Mouse (Mus musculus) megakaryocyte, embryonic 14.5 days (primary cell): Measurements from ENCODE around the gene Nampt. TPM values are rescaled to one million over a fixed set of nuclear protein-coding genes. Genes with fewer than 3 reads are reported as not detected.

Experiments used
- H3K27me3 ChIP-seq: replicated peaks from 2 replicates; pipeline ENCODE3; 2012; ENCODE audit warnings: inconsistent platforms
- H3K36me3 ChIP-seq: replicated peaks from 2 replicates; pipeline ENCODE3; 2012; ENCODE audit warnings: low read length, inconsistent platforms, mixed read lengths
- H3K4me1 ChIP-seq: 2 replicates; pipeline ENCODE4 v1.6.1; 2012; ENCODE audit warnings: inconsistent platforms
- H3K4me3 ChIP-seq: replicated peaks from 2 replicates; pipeline ENCODE3; 2012; ENCODE audit warnings: moderate library complexity, mild to moderate bottlenecking, inconsistent platforms
- H3K9me3 ChIP-seq: 2 replicates; pipeline ENCODE4 v1.6.1; 2012; ENCODE audit warnings: inconsistent platforms
- FLI1 ChIP-seq: IDR thresholded peaks from 2 replicates; pipeline ENCODE4 v1.6.1; 2012; ENCODE audit warnings: low read length, inconsistent platforms, mixed read lengths
- GATA1 ChIP-seq: IDR thresholded peaks from 3 replicates; pipeline ENCODE4 v1.6.1; 2012; ENCODE audit warnings: mixed read lengths, low read length, inconsistent platforms, borderline replicate concordance
- polyA plus RNA-seq: library from polyadenylated mRNA; stranded (reverse); fragments of >175 nt; gene quantifications from 2 replicates; pipeline ENCODE4 v1.2.3, GENCODE M21; 2012; ENCODE audit warnings: low replicate concordance; ENCODE audit not compliant: insufficient read depth

The Nampt gene
- polyA plus RNA-seq, 1 experiment = 10.6 TPM

DNA sequence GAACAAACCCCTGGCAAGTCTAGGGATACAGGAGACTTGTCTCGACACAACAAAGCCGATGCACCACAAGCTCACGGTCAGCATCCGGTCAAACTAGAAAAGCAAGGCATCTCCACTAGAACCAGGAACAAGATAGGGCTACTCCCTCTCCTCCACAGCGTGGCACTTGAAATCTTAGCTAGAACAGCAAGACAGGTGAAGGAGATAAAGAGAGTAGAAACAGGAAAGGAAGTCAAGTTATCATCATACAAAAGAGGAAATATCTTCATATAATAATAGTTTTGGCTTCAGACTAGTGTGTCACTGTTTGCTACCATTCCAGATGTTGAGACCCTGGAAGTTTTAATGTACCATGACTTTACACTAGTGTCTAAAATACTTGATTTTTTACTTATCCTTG, 41.5 kb downstream of the Nampt start:
- no peak for TF ChIP-seq FLI1
- TF ChIP-seq GATA1 = no peak
- no peaks in the 10 kb centered on the region for H3K36me3 ChIP-seq
- H3K9me3 ChIP-seq = no peaks in the 10 kb centered on the region
- H3K4me1 ChIP-seq = peaks cover 11% of the 10 kb centered on the region
- H3K27me3 ChIP-seq = peaks cover 8% of the 10 kb centered on the region
- H3K4me3 ChIP-seq = no peak overlapping the region

GRCm38 (mm10) chr12:32870815-32871214, 51.5 kb downstream of the Nampt start:
- Histone ChIP-seq H3K4me3 (no peak overlapping the region), H3K27me3 (peaks cover 5% of the 10 kb centered on the region), H3K9me3 (no peaks in the 10 kb centered on the region), H3K36me3 (no peaks in the 10 kb centered on the region), H3K4me1 (no peaks in the 10 kb centered on the region)
- no peak for TF ChIP-seq FLI1
- no peak for TF ChIP-seq GATA1

DNA sequence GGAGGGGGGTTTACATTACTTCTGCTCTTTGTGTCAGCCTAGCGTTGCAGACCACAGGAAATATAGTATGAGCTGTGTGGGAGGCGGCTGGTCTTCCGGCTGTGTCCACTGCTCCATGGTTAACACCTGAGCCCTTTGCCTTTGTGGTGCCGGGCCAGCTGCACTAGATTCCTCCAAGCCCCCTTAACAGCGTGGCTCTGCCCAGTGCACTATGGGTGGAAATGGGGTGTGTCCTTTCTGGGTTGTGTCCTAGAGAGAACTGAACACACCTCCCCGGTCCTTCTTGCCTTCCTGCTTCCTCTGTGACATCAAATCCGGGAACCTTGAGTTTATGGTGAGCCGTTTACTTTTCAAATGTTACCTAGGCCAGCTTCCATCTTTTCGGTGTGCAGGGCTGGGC, 58.2 kb downstream of the Nampt start:
- no peak for TF ChIP-seq GATA1
- TF ChIP-seq FLI1 = no peak
- Histone ChIP-seq H3K36me3 (no peaks in the 10 kb centered on the region), H3K4me3 (no peak overlapping the region), H3K9me3 (no peaks in the 10 kb centered on the region), H3K27me3 (peaks cover 9% of the 10 kb centered on the region), H3K4me1 (no peaks in the 10 kb centered on the region)

DNA sequence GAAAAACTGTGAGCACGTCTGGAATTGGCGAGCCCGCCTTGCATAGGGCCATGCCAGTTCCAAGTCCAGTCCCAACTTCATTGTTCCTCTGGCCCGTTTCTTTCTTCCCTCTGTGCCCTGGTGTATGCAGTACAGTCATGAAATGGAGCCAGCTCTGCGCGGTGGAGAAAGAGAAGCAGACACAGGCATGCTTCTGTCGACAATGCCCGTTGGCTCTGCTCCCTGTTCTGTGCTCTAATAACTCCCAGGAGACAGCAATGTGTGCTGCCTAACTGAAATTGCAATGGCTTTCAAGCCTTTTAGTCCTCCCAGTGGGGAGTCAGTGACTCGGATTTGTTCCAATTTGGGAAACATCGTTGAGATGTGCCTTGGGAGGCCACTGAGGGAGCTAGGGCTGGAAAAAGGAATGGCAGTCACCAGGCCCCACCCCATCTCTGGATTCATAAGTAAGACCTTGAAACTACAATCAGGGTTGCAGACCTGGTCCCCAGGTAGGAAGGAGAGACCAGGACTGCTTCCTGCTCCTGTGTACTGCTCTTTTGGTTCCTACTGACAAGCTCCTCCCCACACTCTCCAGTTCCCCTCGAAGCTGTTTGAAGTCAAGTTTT, 58.7 kb downstream of the Nampt start:
- TF ChIP-seq FLI1 (no peak), GATA1 (no peak)
- no peaks in the 10 kb centered on the region for H3K9me3 ChIP-seq

DNA sequence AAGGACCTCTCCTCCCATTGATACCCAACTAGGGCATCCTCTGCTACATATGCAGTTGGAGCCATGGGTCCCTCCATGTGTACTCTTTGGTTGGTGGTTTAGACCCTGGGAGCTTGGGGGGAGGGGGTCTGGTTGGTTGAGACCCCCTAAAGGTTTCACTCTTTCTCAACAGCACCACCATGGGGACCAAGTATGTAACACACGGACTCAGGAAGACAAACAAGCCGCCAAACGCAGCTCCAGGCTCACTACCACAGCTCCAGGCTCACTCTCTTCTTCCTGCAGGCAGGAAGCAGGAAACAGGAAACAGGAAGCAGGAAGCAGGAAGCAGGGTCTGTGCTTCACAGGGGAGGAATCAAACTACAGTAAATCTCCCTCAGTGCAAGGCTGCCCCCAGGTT, 60.0 kb downstream of the Nampt start:
- no peak for TF ChIP-seq FLI1
- TF ChIP-seq GATA1 = no peak

More for the DNA sequence above, 58.7 kb downstream of the Nampt start:
- Histone ChIP-seq H3K4me1 (no peaks in the 10 kb centered on the region), H3K36me3 (no peaks in the 10 kb centered on the region), H3K4me3 (no peak overlapping the region), H3K27me3 (peaks cover 9% of the 10 kb centered on the region)

GRCm38 (mm10) chr12:32884356-32884755, 65.0 kb downstream of the Nampt start:
- Histone ChIP-seq H3K4me3 (no peak overlapping the region), H3K4me1 (peaks cover 8% of the 10 kb centered on the region), H3K9me3 (no peaks in the 10 kb centered on the region), H3K27me3 (peaks cover 2% of the 10 kb centered on the region), H3K36me3 (no peaks in the 10 kb centered on the region)
- TF ChIP-seq FLI1 = no peak
- TF ChIP-seq GATA1 = no peak

More for the DNA sequence above, 60.0 kb downstream of the Nampt start:
- Histone ChIP-seq H3K36me3 (no peaks in the 10 kb centered on the region), H3K27me3 (peaks cover 7% of the 10 kb centered on the region), H3K4me3 (no peak overlapping the region), H3K9me3 (no peaks in the 10 kb centered on the region), H3K4me1 (no peaks in the 10 kb centered on the region)

GRCm38 (mm10) chr12:32885041-32885440, 65.7 kb downstream of the Nampt start:
- Histone ChIP-seq H3K27me3 (peaks cover 3% of the 10 kb centered on the region), H3K4me3 (no peak overlapping the region), H3K9me3 (no peaks in the 10 kb centered on the region), H3K4me1 (peaks cover 8% of the 10 kb centered on the region), H3K36me3 (no peaks in the 10 kb centered on the region)
- TF ChIP-seq FLI1 (no peak), GATA1 (no peak)

- H3K4me1 ChIP-seq = peaks cover 8% of the 10 kb centered on the region
- H3K27me3 ChIP-seq = peaks cover 3% of the 10 kb centered on the region
These were observed 67.0 kb downstream of the Nampt start for GRCm38 (mm10) chr12:32886353-32886752.

DNA sequence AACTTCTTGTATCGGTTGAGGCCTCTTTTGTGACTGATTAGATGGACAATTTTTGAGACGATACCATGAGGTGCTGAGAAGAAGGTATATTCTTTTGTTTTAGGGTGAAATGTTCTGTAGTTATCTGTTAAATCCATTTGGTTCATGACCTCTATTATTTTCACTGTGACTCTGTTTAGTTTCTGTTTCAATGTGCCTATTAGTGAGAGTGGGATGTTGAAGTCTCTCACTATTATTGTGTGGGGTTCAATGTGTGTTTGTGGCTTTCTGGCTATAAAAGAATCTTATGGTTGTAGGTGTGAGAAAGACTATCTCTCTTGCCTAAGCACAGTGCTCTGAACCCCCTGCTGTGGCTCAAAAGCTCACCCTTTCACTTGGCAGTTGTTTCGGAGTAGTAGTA, 68.9 kb downstream of the Nampt start:
- no peak overlapping the region for H3K4me3 ChIP-seq
- TF ChIP-seq FLI1 (no peak), GATA1 (no peak)
- peaks cover 8% of the 10 kb centered on the region for H3K4me1 ChIP-seq
- H3K9me3 ChIP-seq = no peaks in the 10 kb centered on the region
- no peaks in the 10 kb centered on the region for H3K36me3 ChIP-seq
- peaks cover 5% of the 10 kb centered on the region for H3K27me3 ChIP-seq

More at GRCm38 (mm10) chr12:32886353-32886752, 67.0 kb downstream of the Nampt start:
- no peak for TF ChIP-seq FLI1
- TF ChIP-seq GATA1 = no peak
- no peaks in the 10 kb centered on the region for H3K36me3 ChIP-seq
- H3K9me3 ChIP-seq = no peaks in the 10 kb centered on the region
- H3K4me3 ChIP-seq = no peak overlapping the region

- H3K4me1 ChIP-seq = peaks cover 6% of the 10 kb centered on the region
- peaks cover 5% of the 10 kb centered on the region for H3K27me3 ChIP-seq
- TF ChIP-seq GATA1 (no peak), FLI1 (no peak)
- H3K4me3 ChIP-seq = no peak overlapping the region
- no peaks in the 10 kb centered on the region for H3K9me3 ChIP-seq
- no peaks in the 10 kb centered on the region for H3K36me3 ChIP-seq
These were observed 70.5 kb downstream of the Nampt start for GRCm38 (mm10) chr12:32889846-32890245.
